Mouse (Mus musculus) limb, embryonic 14.5 days (tissue): ENCODE data around the gene Fam114a2. TPM values are rescaled to one million over a fixed set of nuclear protein-coding genes. Genes with fewer than 3 reads are reported as not detected.

Experiments used
- ATAC-seq: fragments of 200-750 bp; cut with Nextera tagmentation; 2 replicates; pipeline ENCODE4 v1.8.0; 2017; ENCODE audit warnings: low read depth, moderate number of reproducible peaks, moderate TSS enrichment; ENCODE audit not compliant: low FRiP score
- DNase-seq: peaks from one replicate; pipeline ENCODE4 v3.0.0-alpha.2; 2015; ENCODE audit warnings: low spot score
- H3K27ac ChIP-seq: fragments of 300-500 bp; sonication (generic); replicated peaks from 2 replicates; pipeline ENCODE4 v1.5.1; 2014; ENCODE audit warnings: low read depth, mild to moderate bottlenecking, low read length, moderate library complexity, mixed read lengths
- H3K27me3 ChIP-seq: fragments of 300-500 bp; sonication (generic); 2 replicates; pipeline ENCODE4 v1.6.1; 2014; ENCODE audit warnings: low read length, mixed read lengths; ENCODE audit not compliant: control insufficient read depth, insufficient read depth
- H3K36me3 ChIP-seq: fragments of 300-500 bp; sonication (generic); 2 replicates; pipeline ENCODE4 v1.6.1; 2014; ENCODE audit warnings: mild to moderate bottlenecking, low read length, moderate library complexity, mixed read lengths; ENCODE audit not compliant: control insufficient read depth, insufficient read depth
- H3K4me1 ChIP-seq: fragments of 300-500 bp; sonication (generic); 2 replicates; pipeline ENCODE4 v1.6.1; 2014; ENCODE audit warnings: antibody characterized with exemption, low read length, mixed read lengths; ENCODE audit not compliant: control insufficient read depth, insufficient read depth
- H3K4me2 ChIP-seq: fragments of 300-500 bp; sonication (generic); replicated peaks from 2 replicates; pipeline ENCODE4 v1.6.1; 2014; ENCODE audit warnings: low read depth, mild to moderate bottlenecking, low read length, moderate library complexity; ENCODE audit not compliant: severe bottlenecking
- H3K4me3 ChIP-seq: fragments of 300-500 bp; sonication (generic); replicated peaks from 2 replicates; pipeline ENCODE4 v1.5.1; 2014; ENCODE audit warnings: low read length
- H3K9ac ChIP-seq: fragments of 300-500 bp; sonication (generic); 2 replicates; pipeline ENCODE4 v1.6.1; 2014; ENCODE audit warnings: mild to moderate bottlenecking, low read depth, low read length, moderate library complexity; ENCODE audit not compliant: severe bottlenecking
- H3K9me3 ChIP-seq: fragments of 300-500 bp; sonication (generic); 2 replicates; pipeline ENCODE4 v1.6.1; 2016; ENCODE audit warnings: low read length; ENCODE audit not compliant: control insufficient read depth
- POLR2A ChIP-seq: fragments of 200-500 bp; IDR thresholded peaks from 2 replicates; pipeline ENCODE4 v1.8.0; 2012; ENCODE audit warnings: inconsistent platforms, mild to moderate bottlenecking, moderate library complexity, borderline replicate concordance; ENCODE audit not compliant: insufficient read depth, insufficient read length; ENCODE audit errors: extremely low read depth
- WGBS: fragments of 180-500 bp; shearing (Covaris S2); extraction: QIAGEN DNeasy Blood & Tissue Kit; methylation state at CpG from one replicate; pipeline ENCODE4 v1.1.7; 2014; 5-methylcytosine and 5-hydroxymethylcytosine counted together
- polyA plus RNA-seq, 2 experiments: library from polyadenylated mRNA; depleted of rRNA in 1 of 2; stranded (reverse) in 1 of 2; unstranded in 1 of 2; fragments of >200 nt; fragmentation: Nextera tagmentation in 1 of 2; extraction: Ambion mirVana in 1 of 2; gene quantifications; 2 replicates each; pipeline versions ENCODE4 v1.2.1 to v1.2.3; 2012 to 2014

Gene Fam114a2
- polyA plus RNA-seq, 2 experiments = 50.7 to 57.3 TPM

DNA sequence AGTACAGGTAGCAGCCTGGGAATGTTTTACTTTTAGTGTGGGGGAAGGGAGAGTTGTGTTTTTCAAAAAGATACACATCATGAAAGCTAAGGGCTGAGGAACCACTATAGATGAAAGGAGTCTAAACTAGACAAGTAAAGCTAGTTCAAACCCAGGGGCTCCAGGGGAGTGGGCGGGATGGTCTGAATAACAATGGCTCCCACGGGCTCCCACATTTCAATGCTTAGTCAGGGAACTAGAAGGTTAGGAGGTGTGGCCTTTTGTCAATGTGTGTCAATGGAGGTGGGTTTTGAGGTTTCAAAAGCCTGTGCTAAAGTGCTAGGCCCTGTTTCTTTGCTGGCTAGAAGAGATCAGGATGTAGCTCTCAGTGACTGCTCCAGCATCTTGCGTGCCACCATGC is 20.7 kb downstream of the Fam114a2 start:
- DNase-seq = no peak
- H3K4me3 ChIP-seq = no peak overlapping the region
- TF ChIP-seq POLR2A = no peak
- ATAC-seq = no peak
- H3K9me3 ChIP-seq = no peaks in the 10 kb centered on the region
- H3K9ac ChIP-seq = no peak overlapping the region
- 87% methylated on average over 3 of the region's 3 CpGs for WGBS
- H3K27me3 ChIP-seq = no peaks in the 10 kb centered on the region
- no peaks in the 10 kb centered on the region for H3K4me1 ChIP-seq
- no peak overlapping the region for H3K27ac ChIP-seq
- no peak overlapping the region for H3K4me2 ChIP-seq
- peaks cover 64% of the 10 kb centered on the region for H3K36me3 ChIP-seq

DNA sequence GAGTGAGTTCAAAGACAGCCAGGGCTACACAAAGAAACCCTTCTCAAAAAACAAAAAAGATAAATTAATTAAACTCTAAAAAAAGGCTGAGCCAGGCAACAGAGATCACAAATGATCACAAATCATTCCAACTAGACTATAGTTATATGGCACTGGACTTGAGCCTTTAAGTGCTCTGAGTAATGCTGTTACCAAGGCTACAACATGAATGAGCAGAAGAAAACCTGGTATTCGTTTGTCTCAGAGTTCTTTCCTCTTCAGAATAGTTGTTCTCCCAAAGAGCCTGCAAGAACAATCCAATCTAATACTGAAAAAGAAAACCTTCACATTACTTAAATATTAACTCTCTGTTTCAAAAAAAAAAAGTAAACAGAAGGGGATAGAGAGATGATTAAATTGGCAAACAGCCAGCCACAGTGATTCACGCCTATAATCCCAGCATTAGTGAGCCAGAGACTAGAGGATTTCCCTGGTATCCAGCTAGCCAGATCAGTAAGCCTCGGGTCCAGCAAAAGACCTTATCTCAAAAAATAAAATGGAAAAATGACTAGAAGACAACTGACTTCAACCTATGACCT is 21.9 kb downstream of the Fam114a2 start:
- Histone ChIP-seq H3K9me3 (no peaks in the 10 kb centered on the region), H3K27me3 (no peaks in the 10 kb centered on the region), H3K4me3 (no peak overlapping the region), H3K9ac (no peak overlapping the region), H3K36me3 (peaks cover 69% of the 10 kb centered on the region), H3K4me2 (no peak overlapping the region), H3K4me1 (no peaks in the 10 kb centered on the region), H3K27ac (no peak overlapping the region)
- 67% methylated on average over 3 of the region's 3 CpGs for WGBS
- DNase-seq = no peak
- no peak for TF ChIP-seq POLR2A
- ATAC-seq = no peak

DNA sequence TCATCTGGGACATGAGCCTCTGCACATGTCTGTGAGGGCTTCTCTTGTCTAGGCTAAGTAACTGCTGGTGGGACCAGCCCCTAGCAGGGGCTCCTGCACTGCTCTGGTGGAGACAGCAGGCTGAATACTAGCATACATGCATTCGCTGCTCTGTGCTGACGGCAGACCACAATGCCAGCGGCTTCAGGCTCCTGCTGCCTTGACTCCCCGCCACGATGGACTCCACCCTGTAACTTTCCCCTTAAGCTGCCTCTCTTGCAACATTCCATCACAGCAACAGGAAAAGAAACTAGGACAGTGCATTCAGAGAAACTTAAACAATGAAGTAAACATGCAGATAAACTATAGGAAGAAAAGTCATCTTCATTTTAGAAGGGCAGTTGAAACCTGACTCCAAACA is 30.0 kb downstream of the Fam114a2 start:
- H3K9me3 ChIP-seq = no peaks in the 10 kb centered on the region
- no peak for DNase-seq
- H3K4me1 ChIP-seq = no peaks in the 10 kb centered on the region
- H3K36me3 ChIP-seq = peaks cover 72% of the 10 kb centered on the region
- no peaks in the 10 kb centered on the region for H3K27me3 ChIP-seq
- H3K4me2 ChIP-seq = no peak overlapping the region
- H3K4me3 ChIP-seq = no peak overlapping the region
- ATAC-seq = no peak
- no peak for TF ChIP-seq POLR2A
- WGBS = 84% methylated on average over 5 of the region's 5 CpGs
- no peak overlapping the region for H3K9ac ChIP-seq
- H3K27ac ChIP-seq = no peak overlapping the region

- 87% methylated on average over 5 of the region's 5 CpGs for WGBS
- DNase-seq (no peak), ATAC-seq (no peak)
- no peaks in the 10 kb centered on the region for H3K4me1 ChIP-seq
- H3K27ac ChIP-seq = no peak overlapping the region
- H3K9ac ChIP-seq = no peak overlapping the region
- no peak overlapping the region for H3K4me2 ChIP-seq
- H3K36me3 ChIP-seq = peaks cover 23% of the 10 kb centered on the region
- H3K27me3 ChIP-seq = no peaks in the 10 kb centered on the region
- no peaks in the 10 kb centered on the region for H3K9me3 ChIP-seq
- no peak overlapping the region for H3K4me3 ChIP-seq
- no peak for TF ChIP-seq POLR2A
These were observed 40.3 kb downstream of the Fam114a2 start for GRCm38 (mm10) chr11:57478077-57478476.

- Histone ChIP-seq H3K27me3 (no peaks in the 10 kb centered on the region), H3K4me3 (no peak overlapping the region), H3K4me2 (no peak overlapping the region), H3K9me3 (no peaks in the 10 kb centered on the region), H3K36me3 (no peaks in the 10 kb centered on the region), H3K9ac (no peak overlapping the region), H3K4me1 (no peaks in the 10 kb centered on the region), H3K27ac (no peak overlapping the region)
- DNase-seq (peak; percentile 62), ATAC-seq (no peak)
- 43% methylated on average over 6 of the region's 6 CpGs for WGBS
- no peak for TF ChIP-seq POLR2A
These were observed 43.3 kb downstream of the Fam114a2 start for GRCm38 (mm10) chr11:57475119-57475518.
